Mouse (Mus musculus) cortical plate, adult 2 months (tissue): ENCODE measurements around the gene Trip10. TPM values are rescaled to one million over a fixed set of nuclear protein-coding genes. Genes with fewer than 3 reads are reported as not detected.

Experiments
- H3K27ac ChIP-seq: fragments of 200-500 bp; 2 replicates; pipeline ENCODE4 v1.5.1; 2012; ENCODE audit warnings: low read length, control low read depth, inconsistent platforms; ENCODE audit not compliant: insufficient read depth
- H3K4me1 ChIP-seq: fragments of 200-500 bp; 2 replicates; pipeline ENCODE4 v1.6.1; 2011; ENCODE audit warnings: low read length; ENCODE audit not compliant: control insufficient read depth, insufficient read depth
- H3K4me3 ChIP-seq: fragments of 200-500 bp; 2 replicates; pipeline ENCODE4 v1.5.1; 2011; ENCODE audit warnings: mild to moderate bottlenecking, low read length, control low read depth; ENCODE audit not compliant: insufficient read depth
- CTCF ChIP-seq: fragments of 200-500 bp; IDR thresholded peaks from 2 replicates; pipeline ENCODE4 v1.5.1; 2011; ENCODE audit warnings: mild to moderate bottlenecking, control low read depth, low read length; ENCODE audit not compliant: insufficient read depth; ENCODE audit errors: extremely low read depth
- POLR2A ChIP-seq: fragments of 200-500 bp; IDR thresholded peaks from 2 replicates; pipeline ENCODE4 v1.6.1; 2011; ENCODE audit warnings: mild to moderate bottlenecking, low read length, control low read depth; ENCODE audit not compliant: insufficient read depth; ENCODE audit errors: extremely low read depth
- polyA plus RNA-seq: library from polyadenylated mRNA; depleted of rRNA; stranded (reverse); fragments of >200 nt; gene quantifications from 2 replicates; pipeline ENCODE4 v1.2.3, GENCODE M21; 2012; rRNA removed

The Trip10 gene
- polyA plus RNA-seq = 10.1 and 11.2 TPM in 2 replicates

- Histone ChIP-seq H3K4me1 (peaks cover 2% of the 10 kb centered on the region; the same call in 1 of the 2 replicates), H3K27ac (peak within 1 kb of the TSS; percentile 32), H3K4me3 (peak within 1 kb of the TSS; percentile 48)
- no peak for TF ChIP-seq POLR2A
- TF ChIP-seq CTCF = no peak
These were observed at the start of gene Trip10 for GRCm38 (mm10) chr17:57249186-57250181. Trip10 (plus strand) TSS chr17:57249455.

- Histone ChIP-seq H3K4me1 (no peaks in the 10 kb centered on the region), H3K27ac (no peak overlapping the region)
- no peak for TF ChIP-seq CTCF
These were observed 47.2 kb upstream of the Trip10 start for GRCm38 (mm10) chr17:57201841-57202724.

GRCm38 (mm10) chr17:57207938-57208337, 41.3 kb upstream of the Trip10 start:
- no peak overlapping the region for H3K4me3 ChIP-seq
- H3K27ac ChIP-seq = no peak overlapping the region
- H3K4me1 ChIP-seq = no peaks in the 10 kb centered on the region
- no peak for TF ChIP-seq CTCF
- no peak for TF ChIP-seq POLR2A

More at GRCm38 (mm10) chr17:57201841-57202724, 47.2 kb upstream of the Trip10 start:
- H3K4me3 ChIP-seq = no peak overlapping the region

- no peaks in the 10 kb centered on the region for H3K4me1 ChIP-seq
- no peak overlapping the region for H3K27ac ChIP-seq
- no peak overlapping the region for H3K4me3 ChIP-seq
- TF ChIP-seq POLR2A = no peak
- TF ChIP-seq CTCF = no peak
These were observed 39.9 kb upstream of the Trip10 start for GRCm38 (mm10) chr17:57209330-57209729.

GRCm38 (mm10) chr17:57211501-57211900, 37.8 kb upstream of the Trip10 start:
- Histone ChIP-seq H3K4me3 (no peak overlapping the region), H3K4me1 (no peaks in the 10 kb centered on the region), H3K27ac (no peak overlapping the region)
- TF ChIP-seq CTCF = no peak
- no peak for TF ChIP-seq POLR2A

DNA sequence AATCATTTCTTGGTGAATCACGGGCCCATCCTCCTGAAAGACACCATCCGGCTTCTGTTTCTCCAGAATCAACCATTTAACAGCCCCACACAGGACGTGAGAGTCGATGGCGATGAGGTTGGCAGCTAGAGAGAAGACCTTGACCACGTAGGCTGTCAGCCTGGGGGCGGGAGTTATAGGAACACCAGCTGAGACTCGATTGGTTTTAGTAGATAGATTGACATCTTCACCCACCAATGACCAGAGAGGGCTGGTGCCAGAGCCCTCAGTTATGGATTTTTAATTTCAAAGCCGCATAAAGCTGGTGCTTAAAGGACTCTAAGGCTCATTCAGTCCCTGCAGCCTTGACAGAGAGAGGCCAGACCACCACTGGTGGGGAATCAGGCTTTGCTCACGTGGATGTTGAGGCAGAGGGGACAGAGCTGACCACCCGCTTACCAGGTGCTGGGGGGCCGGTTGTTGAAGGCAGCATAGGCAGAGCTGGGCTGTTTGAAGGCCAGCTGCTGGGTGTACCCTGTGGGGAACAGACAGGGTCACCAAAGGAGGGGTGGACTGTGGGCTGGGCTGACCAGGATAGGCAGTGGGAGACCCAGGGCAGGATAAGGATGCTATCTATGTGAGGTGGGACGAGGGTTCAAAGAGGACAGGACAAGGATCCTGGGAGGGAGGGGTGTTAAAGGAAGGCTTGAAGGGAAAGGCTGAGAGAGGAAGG, 34.4 kb upstream of the Trip10 start:
- TF ChIP-seq POLR2A = no peak
- no peak for TF ChIP-seq CTCF
- no peak overlapping the region for H3K4me3 ChIP-seq
- no peak overlapping the region for H3K27ac ChIP-seq
- H3K4me1 ChIP-seq = no peaks in the 10 kb centered on the region

DNA sequence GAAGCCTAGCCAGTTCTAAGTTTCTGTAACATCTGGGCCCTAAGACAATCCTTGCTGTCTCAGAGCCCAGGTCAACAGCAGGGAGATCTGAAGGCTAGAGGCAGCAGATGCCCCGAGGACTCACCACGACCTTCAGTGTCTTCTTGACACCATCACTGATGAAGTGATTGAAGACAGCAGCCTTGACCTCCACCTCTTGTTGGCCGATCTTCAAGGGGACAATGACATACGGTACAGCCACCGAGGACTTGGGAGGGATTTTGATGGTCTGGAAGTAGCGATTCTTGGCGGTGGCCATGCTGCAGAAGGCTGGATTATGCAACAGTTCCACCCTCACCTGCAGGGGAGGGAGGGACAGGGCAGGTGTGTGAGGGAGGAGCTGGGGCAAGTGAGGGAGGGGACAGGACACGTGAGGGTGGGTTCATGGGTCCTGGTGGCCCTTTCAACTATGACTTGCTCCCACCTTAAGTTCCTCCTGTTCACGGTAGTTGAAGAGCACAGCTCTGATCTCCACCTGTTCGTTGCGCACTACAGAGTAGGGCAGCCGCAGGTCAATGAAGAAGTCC, 30.8 kb upstream of the Trip10 start:
- Histone ChIP-seq H3K27ac (no peak overlapping the region), H3K4me3 (no peak overlapping the region), H3K4me1 (no peaks in the 10 kb centered on the region)
- TF ChIP-seq POLR2A (no peak), CTCF (no peak)

DNA sequence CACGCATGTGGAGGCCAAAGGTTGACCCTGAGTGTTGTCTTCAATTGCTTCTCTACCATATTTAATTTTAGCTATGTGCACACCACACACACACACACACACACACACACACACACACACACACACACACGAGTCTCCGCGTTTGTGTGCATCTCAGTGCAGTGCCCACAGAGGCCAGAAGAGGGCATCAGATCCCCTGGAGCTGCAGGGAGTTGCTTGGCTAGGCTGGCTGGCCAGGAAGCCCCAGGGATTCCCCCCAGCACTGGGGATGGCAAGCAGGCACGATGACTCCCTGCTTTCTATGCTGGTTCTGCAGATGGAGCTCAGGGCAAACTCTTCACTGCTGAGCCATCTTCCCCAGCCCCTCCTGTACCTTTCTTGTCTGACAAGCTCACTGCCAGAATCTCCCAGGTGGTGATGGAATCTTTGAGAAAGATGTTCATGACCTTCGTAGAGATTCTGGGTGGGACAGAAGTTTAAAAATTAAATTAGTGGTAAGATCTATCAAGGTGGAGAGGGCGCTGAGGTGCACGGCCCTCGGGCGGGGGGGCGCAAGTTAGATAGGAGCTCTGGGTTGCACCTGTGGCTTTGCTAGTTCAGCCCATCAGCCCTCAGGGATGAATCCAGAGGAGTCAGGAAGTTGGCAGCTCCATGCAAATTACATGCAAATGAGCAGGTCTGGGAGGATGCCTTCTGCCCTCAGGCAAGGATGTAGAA, 29.9 kb upstream of the Trip10 start:
- TF ChIP-seq POLR2A (no peak), CTCF (peak; percentile 56)
- no peak overlapping the region for H3K4me3 ChIP-seq
- H3K27ac ChIP-seq = no peak overlapping the region
- H3K4me1 ChIP-seq = no peaks in the 10 kb centered on the region

- no peak overlapping the region for H3K4me3 ChIP-seq
- no peak overlapping the region for H3K27ac ChIP-seq
- no peaks in the 10 kb centered on the region for H3K4me1 ChIP-seq
- TF ChIP-seq CTCF = peak; percentile 39; the same call in 1 of the 2 replicates
- TF ChIP-seq POLR2A = no peak
These were observed 29.4 kb upstream of the Trip10 start for GRCm38 (mm10) chr17:57219884-57220207.
